Mouse (Mus musculus): Measurements from ENCODE around the gene Ralbp1.

- no peak for TF ChIP-seq CTCF (IDR thresholded peaks at IDR 0.05; ENCODE audit: borderline replicate concordance, insufficient read depth, low read length)
- no peak for TF ChIP-seq POLR2A (IDR thresholded peaks at IDR 0.05; ENCODE audit: low read depth, low read length)
Measured at GRCm38 (mm10) chr17:65889476-65889875, 3.9 kb upstream of the Ralbp1 start.
